Mouse (Mus musculus) intestine, embryonic 15.5 days (tissue): Measurements from ENCODE around the gene Ppp1r10. TPM values are rescaled to one million over a fixed set of nuclear protein-coding genes. Genes with fewer than 3 reads are reported as not detected.

ENCODE experiments used
- ATAC-seq: fragments of 200-750 bp; cut with Nextera tagmentation; 2 replicates; pipeline ENCODE4 v1.8.0; 2017; ENCODE audit warnings: moderate TSS enrichment, moderate library complexity
- H3K27ac ChIP-seq: fragments of 300-500 bp; sonication (generic); 2 replicates; pipeline ENCODE4 v1.5.1; 2015; ENCODE audit warnings: mild to moderate bottlenecking, inconsistent platforms
- H3K27me3 ChIP-seq: fragments of 300-500 bp; sonication (generic); replicated peaks from 2 replicates; pipeline ENCODE4 v1.6.1; 2015; ENCODE audit warnings: inconsistent platforms
- H3K36me3 ChIP-seq: fragments of 300-500 bp; sonication (generic); 2 replicates; pipeline ENCODE4 v1.6.1; 2015; ENCODE audit warnings: inconsistent platforms
- H3K4me1 ChIP-seq: fragments of 300-500 bp; sonication (generic); replicated peaks from 2 replicates; pipeline ENCODE4 v1.6.1; 2015; ENCODE audit warnings: inconsistent platforms
- H3K4me2 ChIP-seq: fragments of 300-500 bp; sonication (generic); replicated peaks from 2 replicates; pipeline ENCODE4 v1.6.1; 2015; ENCODE audit warnings: mild to moderate bottlenecking, inconsistent platforms
- H3K4me3 ChIP-seq: fragments of 300-500 bp; sonication (generic); replicated peaks from 2 replicates; pipeline ENCODE4 v1.5.1; 2015; ENCODE audit warnings: inconsistent platforms
- H3K9ac ChIP-seq: fragments of 300-500 bp; sonication (generic); 2 replicates; pipeline ENCODE4 v1.6.1; 2015; ENCODE audit warnings: inconsistent platforms
- H3K9me3 ChIP-seq: fragments of 300-500 bp; sonication (generic); 2 replicates; pipeline ENCODE4 v1.6.1; 2016; ENCODE audit warnings: inconsistent platforms
- WGBS: fragments of 180-500 bp; shearing (Covaris S2); methylation state at CpG from one replicate; pipeline ENCODE4 v1.1.7; 2015; 5-methylcytosine and 5-hydroxymethylcytosine counted together
- polyA plus RNA-seq: library from polyadenylated mRNA; unstranded; fragments of >200 nt; fragmentation: Nextera tagmentation; extraction: Ambion mirVana; gene quantifications from 2 replicates; pipeline ENCODE4 v1.2.1, GENCODE M21; 2015

The Ppp1r10 gene
- polyA plus RNA-seq, 1 experiment from 2014 or later: 32.9 TPM

- Histone ChIP-seq H3K27me3 (no peaks in the 10 kb centered on the region), H3K4me1 (peaks cover 6% of the 10 kb centered on the region; the same call in 1 of the 2 replicates), H3K4me2 (peak within 1 kb of the TSS; percentile 73), H3K9ac (peak within 1 kb of the TSS; percentile 85), H3K9me3 (no peaks in the 10 kb centered on the region), H3K27ac (peak within 1 kb of the TSS; percentile 71), H3K36me3 (peaks cover 27% of the 10 kb centered on the region), H3K4me3 (peak within 1 kb of the TSS; percentile 96)
- 6% methylated on average over 66 of the region's 66 CpGs for WGBS
- peak; percentile 94 for ATAC-seq
Measured at GRCm38 (mm10) chr17:35879245-35880057, 36.8 kb upstream of the Ppp1r10 start, which contains the start of gene Dhx16. Dhx16 (plus strand) TSS chr17:35879819.

GRCm38 (mm10) chr17:35882924-35883323 lies 33.3 kb upstream of the Ppp1r10 start:
- peaks cover 6% of the 10 kb centered on the region; the same call in 1 of the 2 replicates for H3K4me1 ChIP-seq
- H3K36me3 ChIP-seq: peaks cover 43% of the 10 kb centered on the region
- WGBS: 91% methylated on average over 17 of the region's 17 CpGs
- H3K9ac ChIP-seq: no peak overlapping the region
- H3K9me3 ChIP-seq: no peaks in the 10 kb centered on the region
- no peak for ATAC-seq
- H3K27me3 ChIP-seq: no peaks in the 10 kb centered on the region
- H3K4me3 ChIP-seq: no peak overlapping the region
- H3K4me2 ChIP-seq: no peak overlapping the region
- no peak overlapping the region for H3K27ac ChIP-seq

GRCm38 (mm10) chr17:35883777-35884176 lies 32.5 kb upstream of the Ppp1r10 start:
- Histone ChIP-seq H3K9me3 (no peaks in the 10 kb centered on the region), H3K4me3 (no peak overlapping the region), H3K4me2 (no peak overlapping the region), H3K27ac (no peak overlapping the region), H3K9ac (no peak overlapping the region), H3K27me3 (no peaks in the 10 kb centered on the region), H3K4me1 (peaks cover 6% of the 10 kb centered on the region; the same call in 1 of the 2 replicates), H3K36me3 (peaks cover 52% of the 10 kb centered on the region)
- 97% methylated on average over 14 of the region's 14 CpGs for WGBS
- ATAC-seq: no peak

- no peak for ATAC-seq
- no peak overlapping the region for H3K4me3 ChIP-seq
- no peaks in the 10 kb centered on the region for H3K27me3 ChIP-seq
- no peak overlapping the region for H3K4me2 ChIP-seq
- H3K4me1 ChIP-seq: no peaks in the 10 kb centered on the region
- H3K36me3 ChIP-seq: peaks cover 62% of the 10 kb centered on the region
- H3K27ac ChIP-seq: no peak overlapping the region
- WGBS: 87% methylated on average over 13 of the region's 17 CpGs
- H3K9ac ChIP-seq: no peak overlapping the region
- no peaks in the 10 kb centered on the region for H3K9me3 ChIP-seq
Measured at GRCm38 (mm10) chr17:35887725-35888124, 28.5 kb upstream of the Ppp1r10 start.

GRCm38 (mm10) chr17:35896781-35897643 lies 19.2 kb upstream of the Ppp1r10 start, which contains the start of gene 2310061I04Rik:
2310061I04Rik (minus strand) TSS chr17:35897431.
- Histone ChIP-seq H3K27ac (peak within 1 kb of the TSS; percentile 84), H3K27me3 (no peaks in the 10 kb centered on the region), H3K36me3 (peaks cover 10% of the 10 kb centered on the region), H3K4me2 (peak within 1 kb of the TSS; percentile 93), H3K4me1 (peaks cover 14% of the 10 kb centered on the region; the same call in 1 of the 2 replicates), H3K4me3 (peak within 1 kb of the TSS; percentile 90), H3K9me3 (no peaks in the 10 kb centered on the region), H3K9ac (peak within 1 kb of the TSS; percentile 79)
- WGBS: under 1% methylated on average over 84 of the region's 86 CpGs
- ATAC-seq: peak; percentile 96

- no peaks in the 10 kb centered on the region for H3K27me3 ChIP-seq
- peak overlapping the region; percentile 90 for H3K4me3 ChIP-seq
- H3K4me2 ChIP-seq: peak overlapping the region; percentile 93
- ATAC-seq: peak; percentile 60
- H3K36me3 ChIP-seq: peaks cover 7% of the 10 kb centered on the region
- H3K4me1 ChIP-seq: peaks cover 14% of the 10 kb centered on the region; the same call in 1 of the 2 replicates
- H3K27ac ChIP-seq: peak overlapping the region; percentile 10; the same call in 1 of the 2 replicates
- 35% methylated on average over 23 of the region's 23 CpGs for WGBS
- peak overlapping the region; percentile 79; the same call in 1 of the 2 replicates for H3K9ac ChIP-seq
- H3K9me3 ChIP-seq: no peaks in the 10 kb centered on the region
Measured at GRCm38 (mm10) chr17:35897644-35898573, 18.3 kb upstream of the Ppp1r10 start.

- H3K27me3 ChIP-seq: no peaks in the 10 kb centered on the region
- H3K9me3 ChIP-seq: no peaks in the 10 kb centered on the region
- no peak overlapping the region for H3K9ac ChIP-seq
- no peak for ATAC-seq
- H3K27ac ChIP-seq: no peak overlapping the region
- H3K36me3 ChIP-seq: peaks cover 9% of the 10 kb centered on the region
- H3K4me2 ChIP-seq: no peak overlapping the region
- H3K4me3 ChIP-seq: no peak overlapping the region
- 84% methylated on average over 3 of the region's 3 CpGs for WGBS
- H3K4me1 ChIP-seq: peaks cover 14% of the 10 kb centered on the region; the same call in 1 of the 2 replicates
Measured at GRCm38 (mm10) chr17:35900636-35901035, 15.6 kb upstream of the Ppp1r10 start.

- H3K27me3 ChIP-seq: no peaks in the 10 kb centered on the region
- H3K9me3 ChIP-seq: no peaks in the 10 kb centered on the region
- H3K36me3 ChIP-seq: peaks cover 18% of the 10 kb centered on the region
- WGBS: 88% methylated on average over 9 of the region's 9 CpGs
- H3K4me1 ChIP-seq: no peaks in the 10 kb centered on the region; the same call in 1 of the 2 replicates
- H3K27ac ChIP-seq: no peak overlapping the region
- ATAC-seq: no peak
- H3K4me2 ChIP-seq: no peak overlapping the region
- H3K4me3 ChIP-seq: no peak overlapping the region
- no peak overlapping the region for H3K9ac ChIP-seq
Measured at GRCm38 (mm10) chr17:35903343-35903991, 12.8 kb upstream of the Ppp1r10 start.

GRCm38 (mm10) chr17:35903992-35904355 lies 12.3 kb upstream of the Ppp1r10 start:
- no peak overlapping the region; the same call in 1 of the 2 replicates for H3K9ac ChIP-seq
- H3K4me3 ChIP-seq: no peak overlapping the region
- H3K36me3 ChIP-seq: peaks cover 18% of the 10 kb centered on the region
- no peak overlapping the region for H3K27ac ChIP-seq
- no peak overlapping the region for H3K4me2 ChIP-seq
- WGBS: 84% methylated on average over 4 of the region's 4 CpGs
- H3K27me3 ChIP-seq: no peaks in the 10 kb centered on the region
- H3K4me1 ChIP-seq: peaks cover 5% of the 10 kb centered on the region
- no peak for ATAC-seq
- no peaks in the 10 kb centered on the region for H3K9me3 ChIP-seq

GRCm38 (mm10) chr17:35905587-35905986 lies 10.6 kb upstream of the Ppp1r10 start:
- no peak overlapping the region for H3K27ac ChIP-seq
- H3K4me3 ChIP-seq: no peak overlapping the region
- no peaks in the 10 kb centered on the region for H3K9me3 ChIP-seq
- 96% methylated on average over 1 of the region's 1 CpGs for WGBS
- no peak overlapping the region for H3K4me2 ChIP-seq
- ATAC-seq: no peak
- H3K27me3 ChIP-seq: no peaks in the 10 kb centered on the region
- H3K9ac ChIP-seq: no peak overlapping the region
- H3K36me3 ChIP-seq: peaks cover 18% of the 10 kb centered on the region
- H3K4me1 ChIP-seq: peaks cover 13% of the 10 kb centered on the region

- WGBS: 72% methylated on average over 2 of the region's 2 CpGs
- Histone ChIP-seq H3K36me3 (peaks cover 17% of the 10 kb centered on the region), H3K27me3 (no peaks in the 10 kb centered on the region), H3K4me3 (no peak overlapping the region), H3K27ac (no peak overlapping the region), H3K9me3 (no peaks in the 10 kb centered on the region), H3K4me1 (peaks cover 13% of the 10 kb centered on the region), H3K4me2 (no peak overlapping the region), H3K9ac (no peak overlapping the region)
- ATAC-seq: no peak
Measured at GRCm38 (mm10) chr17:35907609-35908008, 8.6 kb upstream of the Ppp1r10 start.
